Mouse (Mus musculus) embryonic facial prominence, embryonic 11.5 days (tissue): ENCODE data around the gene Znhit6. TPM values are rescaled to one million over a fixed set of nuclear protein-coding genes. Genes with fewer than 3 reads are reported as not detected.

Source experiments
- ATAC-seq: fragments of 200-750 bp; cut with Nextera tagmentation; replicated peaks from 2 replicates; pipeline ENCODE4 v1.8.0; 2017; ENCODE audit warnings: low read depth; ENCODE audit not compliant: insufficient number of reproducible peaks, low FRiP score, low TSS enrichment
- DNase-seq: peaks from one replicate; pipeline ENCODE4 v3.0.0-alpha.2; 2015; ENCODE audit warnings: low spot score
- H3K27ac ChIP-seq: fragments of 300-500 bp; sonication (generic); replicated peaks from 2 replicates; pipeline ENCODE4 v1.5.1; 2014; ENCODE audit warnings: mild to moderate bottlenecking, low read depth, low read length, control low read depth
- H3K27me3 ChIP-seq: fragments of 300-500 bp; sonication (generic); 2 replicates; pipeline ENCODE4 v1.6.1; 2014; ENCODE audit warnings: mild to moderate bottlenecking, low read length, moderate library complexity, mixed read lengths; ENCODE audit not compliant: control insufficient read depth, insufficient read depth
- H3K36me3 ChIP-seq: fragments of 300-500 bp; sonication (generic); replicated peaks from 2 replicates; pipeline ENCODE4 v1.6.1; 2014; ENCODE audit warnings: low read depth, mild to moderate bottlenecking, low read length, moderate library complexity, mixed read lengths; ENCODE audit not compliant: control insufficient read depth, insufficient read depth
- H3K4me1 ChIP-seq: fragments of 300-500 bp; sonication (generic); 2 replicates; pipeline ENCODE4 v1.6.1; 2014; ENCODE audit warnings: low read length, mixed read lengths; ENCODE audit not compliant: control insufficient read depth, insufficient read depth
- H3K4me2 ChIP-seq: fragments of 300-500 bp; sonication (generic); 2 replicates; pipeline ENCODE4 v1.6.1; 2014; ENCODE audit warnings: low read depth, mild to moderate bottlenecking, control low read depth, low read length, moderate library complexity
- H3K4me3 ChIP-seq: fragments of 300-500 bp; sonication (generic); 2 replicates; pipeline ENCODE4 v1.5.1; 2014; ENCODE audit warnings: low read depth, low read length, control low read depth
- H3K9ac ChIP-seq: fragments of 300-500 bp; sonication (generic); replicated peaks from 2 replicates; pipeline ENCODE4 v1.6.1; 2014; ENCODE audit warnings: mild to moderate bottlenecking, control low read depth, low read length
- H3K9me3 ChIP-seq: fragments of 300-500 bp; sonication (generic); replicated peaks from 2 replicates; pipeline ENCODE4 v1.6.1; 2016; ENCODE audit warnings: mild to moderate bottlenecking, low read length, inconsistent platforms, mixed read lengths; ENCODE audit not compliant: control insufficient read depth
- WGBS: fragments of 180-500 bp; shearing (Covaris S2); extraction: QIAGEN DNeasy Blood & Tissue Kit; methylation state at CpG from one replicate; pipeline ENCODE4 v1.1.7; 2014; 5-methylcytosine and 5-hydroxymethylcytosine counted together
- polyA plus RNA-seq: library from polyadenylated mRNA; unstranded; fragments of >200 nt; fragmentation: Nextera tagmentation; extraction: Ambion mirVana; gene quantifications from 2 replicates; pipeline ENCODE4 v1.2.1, GENCODE M21; 2014

Znhit6 gene
- polyA plus RNA-seq, 1 experiment from 2014 or later, result 47.2 TPM

- H3K36me3 ChIP-seq, result peaks cover 2% of the 10 kb centered on the region
- H3K4me1 ChIP-seq, result no peaks in the 10 kb centered on the region
- no peak overlapping the region for H3K9ac ChIP-seq
- no peak overlapping the region for H3K4me3 ChIP-seq
- no peaks in the 10 kb centered on the region for H3K9me3 ChIP-seq
- no peak for ATAC-seq
- no peak overlapping the region for H3K27ac ChIP-seq
- 93% methylated on average over 6 of the region's 6 CpGs for WGBS
- H3K27me3 ChIP-seq, result no peaks in the 10 kb centered on the region
- DNase-seq, result no peak
- no peak overlapping the region for H3K4me2 ChIP-seq
Observed at GRCm38 (mm10) chr3:145595354-145595753, 19.3 kb downstream of the Znhit6 start.

- Histone ChIP-seq H3K4me1 (no peaks in the 10 kb centered on the region), H3K27ac (no peak overlapping the region), H3K9me3 (no peaks in the 10 kb centered on the region), H3K27me3 (no peaks in the 10 kb centered on the region), H3K36me3 (peaks cover 2% of the 10 kb centered on the region), H3K4me2 (no peak overlapping the region), H3K4me3 (no peak overlapping the region), H3K9ac (no peak overlapping the region)
- no peak for ATAC-seq
- WGBS, result 95% methylated on average over 7 of the region's 7 CpGs
- no peak for DNase-seq
Observed at GRCm38 (mm10) chr3:145599059-145599458, 23.1 kb downstream of the Znhit6 start.

- no peak overlapping the region for H3K9ac ChIP-seq
- no peaks in the 10 kb centered on the region for H3K4me1 ChIP-seq
- no peaks in the 10 kb centered on the region for H3K27me3 ChIP-seq
- no peak overlapping the region for H3K27ac ChIP-seq
- DNase-seq (no peak), ATAC-seq (no peak)
- peaks cover 3% of the 10 kb centered on the region for H3K36me3 ChIP-seq
- no peaks in the 10 kb centered on the region for H3K9me3 ChIP-seq
- 94% methylated on average over 6 of the region's 6 CpGs for WGBS
- no peak overlapping the region for H3K4me2 ChIP-seq
- no peak overlapping the region for H3K4me3 ChIP-seq
Observed at GRCm38 (mm10) chr3:145600801-145601200, 24.8 kb downstream of the Znhit6 start.

- DNase-seq, result no peak
- no peak overlapping the region for H3K4me3 ChIP-seq
- H3K4me2 ChIP-seq, result no peak overlapping the region
- no peak for ATAC-seq
- H3K27me3 ChIP-seq, result no peaks in the 10 kb centered on the region
- WGBS, result 57% methylated on average over 6 of the region's 6 CpGs
- H3K9me3 ChIP-seq, result no peaks in the 10 kb centered on the region
- no peaks in the 10 kb centered on the region for H3K4me1 ChIP-seq
- no peak overlapping the region for H3K27ac ChIP-seq
- peaks cover 3% of the 10 kb centered on the region for H3K36me3 ChIP-seq
- H3K9ac ChIP-seq, result no peak overlapping the region
Observed at GRCm38 (mm10) chr3:145601345-145601744, 25.3 kb downstream of the Znhit6 start.

- Histone ChIP-seq H3K4me3 (no peak overlapping the region), H3K9me3 (no peaks in the 10 kb centered on the region), H3K4me2 (no peak overlapping the region), H3K27me3 (no peaks in the 10 kb centered on the region), H3K4me1 (no peaks in the 10 kb centered on the region), H3K27ac (no peak overlapping the region), H3K9ac (no peak overlapping the region), H3K36me3 (peaks cover 3% of the 10 kb centered on the region)
- DNase-seq (no peak), ATAC-seq (no peak)
- 84% methylated on average over 11 of the region's 11 CpGs for WGBS
Observed at GRCm38 (mm10) chr3:145602410-145603206, 26.6 kb downstream of the Znhit6 start.

GRCm38 (mm10) chr3:145605437-145606123 is 29.6 kb downstream of the Znhit6 start:
- WGBS, result 89% methylated on average over 5 of the region's 5 CpGs
- H3K9ac ChIP-seq, result no peak overlapping the region
- DNase-seq (no peak), ATAC-seq (no peak)
- no peaks in the 10 kb centered on the region for H3K9me3 ChIP-seq
- H3K27ac ChIP-seq, result no peak overlapping the region
- no peaks in the 10 kb centered on the region for H3K4me1 ChIP-seq
- H3K36me3 ChIP-seq, result peaks cover 3% of the 10 kb centered on the region
- H3K4me2 ChIP-seq, result no peak overlapping the region
- H3K27me3 ChIP-seq, result no peaks in the 10 kb centered on the region
- H3K4me3 ChIP-seq, result no peak overlapping the region

- peaks cover 3% of the 10 kb centered on the region for H3K36me3 ChIP-seq
- H3K9me3 ChIP-seq, result no peaks in the 10 kb centered on the region
- ATAC-seq, result no peak
Observed at GRCm38 (mm10) chr3:145608320-145608719, 32.3 kb downstream of the Znhit6 start.

GRCm38 (mm10) chr3:145612662-145613061 is 36.7 kb downstream of the Znhit6 start:
- no peak overlapping the region for H3K27ac ChIP-seq
- no peak overlapping the region for H3K4me3 ChIP-seq
- H3K4me1 ChIP-seq, result no peaks in the 10 kb centered on the region
- H3K27me3 ChIP-seq, result no peaks in the 10 kb centered on the region
- H3K4me2 ChIP-seq, result no peak overlapping the region
- H3K9ac ChIP-seq, result no peak overlapping the region
- WGBS, result 25% methylated on average over 4 of the region's 4 CpGs
- H3K36me3 ChIP-seq, result no peaks in the 10 kb centered on the region
- no peak for ATAC-seq
- H3K9me3 ChIP-seq, result no peaks in the 10 kb centered on the region
- DNase-seq, result peak; percentile 72

More at GRCm38 (mm10) chr3:145608320-145608719, 32.3 kb downstream of the Znhit6 start:
- 90% methylated on average over 5 of the region's 5 CpGs for WGBS
- no peak overlapping the region for H3K27ac ChIP-seq
- DNase-seq, result no peak
- H3K4me3 ChIP-seq, result no peak overlapping the region
- no peaks in the 10 kb centered on the region for H3K4me1 ChIP-seq
- H3K27me3 ChIP-seq, result no peaks in the 10 kb centered on the region
- H3K9ac ChIP-seq, result no peak overlapping the region
- H3K4me2 ChIP-seq, result no peak overlapping the region
